Mouse (Mus musculus) naive thymus-derived CD4-positive, alpha-beta T cell, adult 2 months (primary cell): ENCODE results near the gene Bptf.
"Not testable (repeated sequence)": the region's sequence is repeated elsewhere in the genome, so short reads cannot be mapped to it uniquely, and the experiment has no call there.

ENCODE experiments used
- DNase-seq: peaks from one replicate; pipeline ENCODE4 v3.0.0-alpha.2; 2011; ENCODE audit warnings: low read depth

The Bptf gene

DNA sequence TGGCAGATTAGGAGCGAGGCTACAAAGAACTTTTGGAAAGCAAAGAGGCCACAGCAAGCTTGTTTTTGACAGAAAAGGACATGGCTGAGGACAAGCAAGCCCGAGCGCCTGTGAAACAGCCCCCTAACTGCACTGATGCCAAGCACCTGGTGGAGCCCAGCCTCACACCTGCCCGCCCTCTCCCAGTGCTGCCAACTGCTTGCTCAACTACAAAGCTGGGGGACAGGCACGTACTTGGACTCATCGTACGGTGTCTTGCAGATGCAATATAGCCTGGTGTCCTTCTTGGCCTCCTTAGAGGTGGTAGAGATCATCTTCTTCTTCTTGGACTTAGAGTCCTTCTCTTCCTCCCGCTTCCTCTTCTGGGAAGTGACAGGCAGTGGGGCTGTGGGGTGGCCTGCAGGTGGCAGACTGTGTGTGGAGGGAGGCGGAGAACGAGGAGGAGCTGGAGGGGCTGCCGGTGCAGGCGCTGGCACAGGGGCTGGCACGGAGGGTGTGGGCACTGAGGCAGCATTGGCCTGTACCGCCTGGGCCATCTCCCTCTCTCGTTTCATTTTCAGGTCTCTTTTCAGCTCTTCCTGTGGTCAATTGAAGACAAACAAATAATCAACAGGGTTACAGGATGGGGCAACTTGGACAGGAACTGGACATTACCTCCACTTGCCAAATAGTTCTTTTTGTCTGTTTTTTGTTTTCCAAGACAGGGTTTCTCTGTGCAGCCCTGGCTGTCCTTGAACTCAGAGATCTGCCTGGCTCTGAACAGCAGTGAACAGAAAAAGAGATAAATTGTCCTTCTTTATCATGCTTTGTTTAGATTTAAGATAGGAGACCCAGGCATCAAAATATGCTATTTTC is 84.9 kb downstream of the Bptf start:
- DNase-seq, result no peak

DNA sequence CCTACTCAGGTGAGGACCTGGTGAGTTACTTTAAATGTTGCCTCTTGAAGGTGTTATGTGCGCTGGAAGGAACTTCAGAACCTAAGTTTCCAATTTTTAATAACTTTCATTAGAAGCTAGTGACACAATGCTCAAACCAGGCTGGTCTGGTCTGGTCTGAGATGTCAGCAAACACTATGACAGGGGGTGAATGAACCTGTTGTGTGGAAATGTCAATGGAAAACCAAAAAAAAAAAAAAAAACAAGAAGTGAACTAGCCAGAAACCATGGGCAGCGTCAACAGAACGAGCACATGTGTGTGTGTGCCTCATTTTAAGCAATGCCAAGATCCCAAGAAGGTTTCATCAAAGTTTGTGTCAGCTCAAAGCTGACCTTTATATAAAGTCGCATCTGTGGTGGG is 86.4 kb downstream of the Bptf start:
- no peak for DNase-seq

DNA sequence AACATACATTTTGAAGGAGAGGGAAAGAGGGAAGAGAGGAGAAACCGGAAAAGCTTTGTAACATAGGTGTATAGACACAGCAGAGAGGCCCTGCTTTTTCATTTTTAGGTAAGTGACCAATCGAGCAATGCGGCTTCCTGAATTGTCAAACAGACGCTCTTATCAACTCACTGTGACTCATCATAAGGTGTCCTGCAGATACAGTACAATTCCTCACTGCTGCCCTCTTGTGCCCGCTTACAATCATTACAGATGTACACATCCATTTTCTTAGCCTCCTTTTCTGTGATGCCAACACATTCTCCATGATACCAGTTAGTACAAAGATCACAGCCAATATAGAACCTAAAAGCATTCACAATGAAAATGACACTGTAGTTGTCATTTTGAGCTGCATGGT is 87.6 kb downstream of the Bptf start:
- peak; percentile 87 for DNase-seq

DNA sequence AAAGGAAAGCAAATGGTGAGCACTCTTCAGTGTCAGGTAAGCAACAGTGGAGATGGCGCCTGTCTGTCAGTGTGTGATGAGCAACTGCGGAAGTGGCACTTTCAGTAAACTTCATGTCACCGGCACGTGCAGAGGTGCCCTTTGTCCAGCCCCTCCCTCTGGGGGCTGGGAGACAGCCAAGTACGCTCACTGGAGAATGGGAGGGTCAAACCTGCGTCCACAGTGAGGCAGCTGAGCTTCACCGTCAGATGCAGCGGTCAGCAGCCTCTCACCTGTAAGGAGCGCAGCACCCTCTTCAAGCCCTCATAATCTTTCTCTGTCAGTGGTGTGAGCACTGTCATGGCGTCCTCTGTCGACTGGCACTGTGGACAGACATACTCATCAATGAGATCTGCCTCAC is 88.6 kb downstream of the Bptf start:
- DNase-seq, result no peak

DNA sequence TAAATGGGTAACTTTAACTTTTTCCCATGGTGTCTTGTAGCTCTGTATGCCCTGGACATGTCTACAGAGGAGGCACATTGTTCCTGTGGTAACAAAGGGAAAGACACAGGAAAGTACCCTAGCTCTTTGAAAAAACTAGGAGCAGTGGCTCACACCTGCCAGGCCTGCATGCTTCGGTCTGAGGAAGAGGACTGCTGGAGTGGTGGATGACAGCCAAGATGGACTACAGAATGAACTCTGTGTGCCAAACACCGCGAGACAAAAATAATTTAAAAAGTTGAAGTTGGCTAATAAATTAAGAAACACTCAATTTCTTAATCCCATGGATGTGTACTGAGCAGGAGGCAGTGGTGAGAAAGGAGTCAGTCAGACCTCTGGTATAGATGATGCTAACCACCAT is 90.5 kb downstream of the Bptf start:
- DNase-seq, result no peak

DNA sequence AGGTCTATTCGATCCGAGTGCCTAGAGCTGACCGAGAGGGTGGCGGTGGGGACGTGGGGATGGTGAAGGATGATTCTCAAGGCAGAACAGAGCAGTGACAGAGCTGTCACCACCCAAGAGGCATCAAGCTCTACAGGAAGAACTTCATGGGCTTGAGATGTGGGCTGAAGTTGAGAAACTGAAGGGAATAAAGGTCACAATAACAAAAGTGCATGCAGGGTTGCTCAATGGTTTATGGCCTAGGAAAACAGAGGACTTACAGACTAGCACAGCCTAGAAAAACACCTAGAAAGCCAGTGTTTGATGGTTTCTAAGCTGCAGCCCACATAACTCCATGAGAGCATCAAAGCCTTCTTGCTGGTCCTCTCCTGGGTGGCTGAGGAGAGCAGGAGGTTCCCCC is 92.5 kb downstream of the Bptf start:
- DNase-seq, result no peak

DNA sequence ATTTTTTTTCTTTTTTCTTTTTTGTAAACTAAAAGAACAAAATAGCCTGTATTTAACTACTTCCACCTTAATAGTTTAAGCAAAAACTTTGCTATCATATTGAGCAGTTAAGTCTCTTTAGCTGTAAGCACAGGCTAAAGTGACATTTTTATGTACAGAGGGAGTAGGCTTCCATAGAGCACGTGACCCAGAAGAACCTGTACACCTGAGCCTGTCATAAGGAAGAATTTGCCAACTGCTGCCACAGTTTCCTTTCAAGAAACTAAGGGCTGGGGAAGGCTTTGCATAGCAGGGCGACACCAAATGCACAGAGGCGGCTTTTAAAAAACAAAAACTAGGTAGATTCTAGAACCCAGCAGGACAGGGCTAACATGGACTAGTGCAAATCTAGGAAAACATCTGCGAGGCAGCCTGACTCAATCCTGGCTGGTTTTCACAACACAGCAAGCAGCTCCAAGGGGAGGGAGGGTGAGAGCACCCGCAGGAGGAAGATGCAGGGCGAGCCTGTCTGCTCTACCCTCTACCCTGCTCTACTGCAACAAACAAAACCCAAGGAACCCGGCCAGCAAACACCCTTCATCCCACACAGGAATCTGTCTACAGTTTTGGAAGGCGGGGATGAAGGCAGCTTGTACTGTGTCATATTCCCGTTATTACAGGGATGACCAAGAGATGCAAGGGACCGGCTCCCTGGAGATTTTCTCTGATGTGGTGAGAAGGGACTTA is 97.7 kb downstream of the Bptf start:
- no peak for DNase-seq

DNA sequence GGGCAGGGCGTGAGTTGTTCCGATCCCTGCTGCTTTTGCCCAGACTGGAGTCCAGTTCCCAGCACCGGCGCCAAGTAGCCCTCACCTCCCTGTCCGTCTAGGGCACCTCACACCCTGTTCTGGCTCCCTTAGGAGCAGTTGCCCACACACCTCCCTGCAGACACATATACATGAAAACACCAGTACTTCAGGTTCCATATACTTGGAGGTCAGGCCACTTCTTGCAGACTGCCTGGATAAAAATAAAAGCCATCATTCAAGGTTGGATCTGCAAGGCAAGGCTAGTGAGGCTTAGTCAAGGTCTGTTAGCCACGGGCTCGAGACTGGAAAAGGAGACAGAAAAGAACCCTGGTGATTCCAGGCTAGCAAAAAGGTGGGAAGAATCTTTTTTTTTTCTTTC is 100.3 kb downstream of the Bptf start:
- DNase-seq, result no peak

DNA sequence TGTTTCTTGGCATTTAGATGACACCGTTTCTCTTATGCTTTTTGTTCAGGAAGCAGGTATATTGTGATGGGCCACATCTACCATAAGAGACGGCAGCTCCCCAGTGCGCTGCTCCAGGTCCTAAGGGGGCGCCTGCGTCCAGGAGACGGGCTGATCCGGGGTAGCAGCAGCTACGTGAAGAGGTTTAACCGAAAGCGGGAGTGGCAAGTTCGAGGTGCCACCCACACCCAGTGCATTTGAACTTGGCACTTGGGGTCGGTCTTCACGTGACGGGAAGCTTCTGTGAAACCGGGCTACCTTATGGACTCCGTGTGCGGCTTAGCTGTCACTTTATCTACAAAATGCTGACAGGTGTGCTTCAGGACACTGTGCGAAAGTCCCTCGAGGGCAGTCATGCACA is 102.4 kb downstream of the Bptf start:
- DNase-seq, result peak; percentile 41

DNA sequence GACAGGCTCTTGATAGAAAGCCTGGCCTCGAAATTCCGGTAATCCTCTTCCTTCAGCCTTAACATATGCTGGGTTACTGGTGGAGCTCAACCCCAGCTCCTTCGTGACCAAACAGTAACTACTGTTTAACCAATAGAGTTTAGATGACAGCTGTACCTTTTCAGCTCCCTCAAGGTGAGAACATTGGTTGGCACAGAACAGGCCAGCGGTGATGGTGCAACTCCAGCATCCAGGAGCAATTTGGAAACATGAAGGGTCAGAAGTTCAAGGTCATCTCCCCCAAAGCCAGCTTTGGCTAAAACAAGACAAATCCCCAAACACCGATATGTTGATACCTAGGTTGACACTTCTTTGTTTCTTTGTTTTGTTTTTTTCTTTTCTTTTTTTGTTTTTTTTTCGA is 103.2 kb downstream of the Bptf start:
- no peak for DNase-seq

DNA sequence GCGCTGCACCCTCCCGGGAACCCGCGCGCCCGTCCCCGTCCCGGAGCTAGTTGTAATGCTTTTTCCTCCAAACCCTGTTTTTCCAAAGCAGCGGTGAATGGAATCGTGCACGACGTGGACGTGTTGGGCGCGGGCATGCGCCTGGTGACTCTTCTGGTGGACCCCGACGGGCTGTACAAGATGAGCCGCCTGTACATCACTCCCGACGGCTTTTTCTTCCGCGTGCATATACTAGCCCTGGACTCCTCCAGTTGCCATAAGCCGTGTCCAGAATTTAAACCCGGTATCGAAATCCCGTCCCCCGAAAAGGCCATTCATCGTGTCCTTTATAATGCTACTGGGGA is 103.7 kb downstream of the Bptf start:
- DNase-seq, result no peak

DNA sequence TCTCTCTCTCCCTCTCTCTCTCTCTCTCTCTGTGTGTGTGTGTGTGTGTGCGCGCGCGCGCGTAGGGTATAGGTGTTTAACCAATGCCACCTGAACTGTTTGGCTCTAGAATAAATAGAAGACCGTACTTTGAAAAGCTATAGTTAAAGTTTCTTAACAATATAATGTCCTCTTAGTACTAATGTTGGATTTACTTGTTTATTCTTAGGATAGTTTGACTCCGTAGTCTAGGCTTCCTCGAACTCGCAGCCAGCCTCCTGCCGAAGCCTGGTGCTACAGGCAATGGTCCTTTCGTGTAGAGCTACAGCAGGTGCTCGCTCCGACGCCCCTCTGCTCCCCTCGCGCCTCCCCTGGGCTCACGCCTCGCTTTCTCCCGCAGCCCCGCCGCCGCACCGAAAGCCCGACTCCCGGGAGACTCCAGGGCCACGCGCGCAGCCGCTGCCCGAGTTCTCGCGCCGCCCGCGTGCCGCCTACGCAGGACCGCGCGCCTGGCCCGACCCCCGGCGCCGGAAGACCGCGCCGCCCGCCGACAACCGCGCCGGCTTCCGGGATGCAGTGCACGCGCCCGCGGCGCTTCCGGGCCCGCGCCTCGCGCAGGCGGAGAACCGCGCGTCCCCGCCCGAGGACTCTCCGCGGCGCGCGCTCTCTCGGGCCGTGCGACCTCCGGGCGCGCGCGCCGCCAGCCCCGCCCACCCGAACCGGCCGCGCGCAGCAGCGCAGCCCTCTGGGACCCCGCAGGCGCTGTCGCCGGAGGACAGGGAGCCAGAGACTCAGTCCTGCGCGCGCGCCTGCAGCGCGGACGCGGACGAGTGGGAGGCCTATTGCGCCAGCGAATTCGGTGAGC is 104.3 kb downstream of the Bptf start:
- peak; percentile 92 for DNase-seq

DNA sequence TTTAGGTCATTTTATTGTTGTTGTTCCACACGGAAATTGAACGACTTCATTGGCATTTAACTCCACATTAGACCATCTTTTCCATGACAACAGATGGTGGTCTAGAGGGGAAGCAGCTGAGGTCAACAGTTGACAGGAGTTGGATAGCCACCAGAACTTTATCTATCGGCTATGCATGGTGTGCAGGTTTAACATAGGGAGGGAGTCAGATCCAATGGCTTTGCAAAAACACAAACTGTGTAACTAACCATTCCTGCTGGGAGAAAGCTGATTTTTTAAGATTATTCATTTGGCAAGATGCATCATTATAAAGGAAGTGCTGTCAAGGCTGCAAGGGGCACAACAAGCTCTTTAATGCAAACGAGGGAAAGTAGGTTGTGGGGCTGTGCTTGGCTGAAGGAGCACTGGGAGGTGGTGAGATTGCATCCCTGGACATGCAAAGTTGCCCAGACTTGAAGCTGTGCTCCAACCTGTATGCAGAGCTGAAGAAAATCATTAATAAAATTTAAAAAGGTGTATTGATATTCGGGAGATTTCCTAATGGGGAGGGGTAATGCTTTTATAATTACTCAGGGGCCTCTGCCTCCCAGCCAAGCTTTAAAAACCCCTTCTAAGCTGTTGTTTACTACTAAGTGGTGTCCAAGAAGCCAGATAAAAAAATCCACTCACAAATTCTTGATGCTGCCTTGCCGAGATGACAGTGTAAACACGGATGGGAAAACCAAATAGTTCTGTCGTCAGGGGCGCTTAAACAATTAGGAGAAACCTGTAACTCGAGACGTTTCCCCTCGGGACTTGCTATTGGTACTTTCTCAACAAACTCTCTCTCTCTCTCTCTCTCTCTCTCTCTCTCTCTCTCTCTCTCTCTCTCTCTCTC is 105.1 kb downstream of the Bptf start:
- DNase-seq, result peak; percentile 58

DNA sequence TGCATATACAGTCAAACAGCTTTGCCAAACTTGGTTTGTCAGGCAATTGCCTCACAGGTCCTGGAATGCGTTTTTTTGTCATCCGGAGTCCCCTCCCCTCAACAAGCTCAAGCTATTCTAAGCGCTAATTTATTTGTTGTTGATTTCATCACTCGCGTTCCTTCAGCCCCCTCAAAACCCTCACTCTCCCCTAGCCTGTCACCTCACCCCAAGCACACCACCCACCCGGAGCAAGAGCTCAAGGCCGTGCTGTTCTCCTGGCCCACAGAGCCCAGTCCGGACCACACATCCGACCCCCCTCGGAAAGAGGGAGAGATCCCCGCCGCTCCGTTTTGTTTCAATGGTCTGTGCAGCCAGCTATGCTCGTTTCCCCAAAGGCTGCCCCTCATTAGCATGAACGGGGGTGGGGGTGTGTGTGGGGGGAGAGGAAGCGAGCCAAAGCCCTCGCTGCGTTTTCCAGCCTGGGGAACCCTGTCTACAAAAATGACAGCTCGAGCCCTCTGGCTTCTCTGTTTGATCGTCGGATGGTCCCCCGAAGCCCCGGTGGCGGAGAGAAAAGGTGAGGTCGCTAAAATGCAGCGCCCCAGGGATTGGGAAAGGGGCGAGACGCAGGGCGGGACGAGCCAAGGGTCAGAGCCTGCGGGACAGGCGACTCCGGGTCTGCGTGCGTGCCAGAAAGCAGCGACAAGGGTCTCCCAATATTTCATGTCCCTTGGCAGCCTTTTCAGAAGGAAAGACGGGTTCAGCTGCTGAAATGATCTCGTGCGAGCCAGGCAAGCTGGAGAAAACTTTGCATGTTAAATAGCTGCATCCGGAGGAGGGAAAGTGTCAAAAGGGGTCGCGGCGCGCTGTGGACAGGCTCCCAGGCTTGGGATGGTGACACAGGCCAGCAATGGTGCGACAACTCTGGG is 106.3 kb downstream of the Bptf start, which contains the start of gene 1810010H24Rik:
TSS of gene 1810010H24Rik (plus strand) at position 271 of the 911 bp plus-strand sequence.
- peak; percentile 54 for DNase-seq

DNA sequence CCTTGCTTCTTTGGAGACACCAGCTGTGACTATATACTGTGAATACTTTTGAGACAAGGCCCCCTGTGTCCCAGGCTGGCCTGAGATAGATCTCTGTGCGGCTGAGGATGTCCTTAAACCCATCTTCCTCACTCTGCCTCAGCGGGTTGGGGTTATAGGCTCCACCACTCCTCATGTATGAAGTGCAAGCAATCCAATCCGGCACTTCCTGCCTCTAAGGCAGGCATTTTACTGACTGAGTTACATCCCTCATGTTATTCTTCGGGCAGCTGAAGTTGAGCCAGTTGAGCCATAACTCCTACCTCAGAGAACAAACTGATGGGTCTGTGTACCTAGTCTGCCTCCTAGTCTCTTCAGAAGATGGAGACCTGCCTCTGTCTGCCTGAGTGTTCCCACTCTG is 107.5 kb downstream of the Bptf start:
- DNase-seq, result no peak

DNA sequence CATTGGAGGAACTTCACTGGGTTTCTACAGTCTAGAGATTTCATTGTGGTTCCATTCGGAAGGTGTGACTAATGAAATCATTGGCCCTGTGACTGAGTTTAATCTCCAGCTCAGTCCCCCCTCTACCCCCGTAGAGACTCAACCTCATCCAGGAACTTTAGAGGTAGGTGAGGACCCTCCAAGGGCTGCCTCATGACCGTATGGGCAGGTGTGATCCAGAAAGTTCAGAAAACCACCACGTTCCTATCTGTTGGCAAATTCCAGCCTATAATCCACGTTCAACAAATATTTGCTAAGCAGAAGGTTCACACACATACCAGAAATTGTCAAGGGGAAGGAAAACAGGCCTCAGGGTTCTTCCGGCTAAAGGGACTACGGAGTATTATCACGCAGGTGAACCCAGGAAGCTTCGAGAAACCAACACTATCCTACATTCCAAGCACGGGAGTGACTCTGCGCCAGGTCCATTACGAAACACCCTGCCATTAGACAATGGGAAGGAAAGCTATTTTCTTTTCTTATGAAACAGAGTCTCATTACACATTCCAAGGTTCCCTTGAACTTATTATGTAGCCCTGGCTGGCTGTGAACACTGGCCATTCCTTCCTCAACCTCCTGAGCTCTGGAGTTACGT is 109.8 kb downstream of the Bptf start:
- DNase-seq, result no peak

DNA sequence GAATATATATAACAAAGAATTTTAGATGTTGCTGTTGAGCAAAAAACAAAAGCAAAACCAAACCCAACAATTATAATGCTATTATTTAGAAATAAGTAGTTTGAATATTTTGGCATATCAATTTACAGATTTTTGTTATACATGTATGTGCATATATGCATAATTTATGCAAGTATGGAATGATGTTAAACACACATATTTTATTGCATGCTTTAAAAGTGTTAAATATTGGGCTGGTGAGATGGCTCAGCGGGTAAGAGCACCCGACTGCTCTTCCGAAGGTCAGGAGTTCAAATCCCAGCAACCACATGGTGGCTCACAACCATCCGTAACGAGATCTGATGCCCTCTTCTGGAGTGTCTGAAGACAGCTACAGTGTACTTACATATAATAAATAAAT is 112.2 kb downstream of the Bptf start:
- DNase-seq, result not testable (repeated sequence)

DNA sequence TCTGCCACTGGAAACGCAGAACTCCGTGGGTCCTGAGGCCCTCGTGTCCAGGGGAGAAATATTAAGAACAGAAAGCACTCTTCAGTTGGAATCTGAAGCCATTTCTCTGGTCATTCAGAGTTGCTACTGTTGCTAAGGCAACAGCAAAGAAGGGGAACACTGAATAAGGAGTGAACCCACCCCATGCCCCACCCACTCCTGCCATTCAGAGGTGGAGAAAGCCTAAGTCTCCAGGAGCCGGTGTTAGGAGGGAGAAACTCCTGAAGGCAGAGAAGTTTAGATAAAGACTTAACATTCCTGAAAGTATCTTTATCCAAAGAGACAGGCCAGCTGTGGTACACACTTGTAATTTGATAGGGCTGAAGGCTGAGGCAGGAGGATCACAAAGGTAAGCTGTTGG is 112.6 kb downstream of the Bptf start:
- no peak for DNase-seq

DNA sequence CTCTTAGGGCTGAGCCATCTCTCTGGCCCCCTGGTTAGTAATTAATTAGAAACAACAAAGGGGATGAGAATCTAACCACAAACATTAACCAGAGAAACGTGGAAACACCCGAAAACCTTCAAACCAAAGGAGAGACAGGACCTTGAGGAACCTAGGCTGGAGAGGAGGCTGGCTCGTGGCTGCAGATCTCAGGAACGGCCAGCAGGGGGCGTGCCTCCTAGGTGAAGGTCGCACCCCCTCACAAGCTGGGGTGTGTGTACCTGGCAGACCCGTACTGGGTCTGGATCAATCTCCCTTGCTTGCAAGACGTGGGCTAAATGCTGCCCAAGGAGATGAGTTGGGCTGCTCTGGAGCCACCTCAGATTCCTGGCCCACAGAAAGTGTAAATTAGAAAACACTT is 113.3 kb downstream of the Bptf start:
- peak; percentile 49 for DNase-seq

DNA sequence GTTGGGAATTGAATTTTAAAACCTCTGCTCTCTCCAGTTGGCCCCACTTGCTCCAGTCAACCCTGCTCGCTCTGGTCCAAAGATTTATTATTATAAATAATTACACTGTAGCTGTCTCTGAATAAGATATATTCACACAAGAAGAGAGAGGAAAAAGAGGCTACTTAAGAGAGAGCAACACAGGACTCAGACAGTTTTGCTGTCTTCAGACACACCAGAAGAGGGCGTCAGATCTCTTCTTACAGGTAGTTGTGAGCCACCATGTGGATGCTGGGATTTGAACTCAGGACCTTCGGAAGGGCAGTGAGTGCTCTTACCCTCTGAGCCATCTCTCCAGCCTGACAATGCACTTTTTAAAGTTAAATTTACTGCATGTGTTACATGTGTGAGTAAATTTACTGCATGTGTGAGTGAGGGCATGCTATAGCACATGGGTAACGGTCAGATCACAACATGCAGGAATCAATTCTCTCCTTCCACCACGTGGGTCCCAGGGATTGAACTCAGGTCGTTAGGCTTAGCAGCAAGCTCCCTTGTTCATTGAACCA is 114.5 kb downstream of the Bptf start:
- DNase-seq, result no peak
